Mouse (Mus musculus): Measurements from ENCODE around the gene Sulf2. TPM values are rescaled to one million over a fixed set of nuclear protein-coding genes. Genes with fewer than 3 reads are reported as not detected.

The Sulf2 gene
- polyA plus RNA-seq, 1 experiment, result 18.6 TPM

DNA sequence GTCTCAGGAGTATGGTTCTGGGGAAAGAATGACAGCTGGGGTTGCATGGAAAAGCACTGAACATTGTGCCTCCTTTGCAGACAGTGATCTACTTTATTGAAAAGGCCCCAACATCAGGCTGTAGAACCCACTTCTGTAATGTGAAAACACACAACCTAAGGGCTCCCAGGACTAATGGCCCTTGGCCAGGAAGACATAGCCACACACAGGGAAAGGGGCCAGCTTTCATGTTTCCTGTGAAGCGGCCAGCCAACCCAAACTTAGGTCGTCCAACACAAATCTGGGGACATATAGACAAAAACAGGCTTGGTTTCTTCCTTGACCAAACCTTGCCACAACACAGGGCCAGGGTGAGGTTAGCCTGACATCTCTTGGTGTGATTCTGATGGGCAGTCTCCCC, 35.5 kb downstream of the Sulf2 start:
- Histone ChIP-seq H3K4me3 (ENCODE audit: insufficient read depth, low read depth, low read length) (no peak overlapping the region), H3K27ac (ENCODE audit: insufficient read depth, low read depth, low read length) (no peak overlapping the region), H3K27me3 (replicated peaks; ENCODE audit: control insufficient read depth, insufficient read depth, low read length) (no peaks in the 10 kb centered on the region), H3K4me1 (ENCODE audit: control insufficient read depth, insufficient read depth, low read length) (no peaks in the 10 kb centered on the region; the same call in 1 of the 2 replicates), H3K36me3 (ENCODE audit: control insufficient read depth, insufficient read depth, low read length) (no peaks in the 10 kb centered on the region)
- WGBS, result 65% methylated on average over 2 of the region's 2 CpGs
- TF ChIP-seq POLR2A (IDR thresholded peaks at IDR 0.05; ENCODE audit: low read depth, low read length) (no peak), CTCF (conservative IDR thresholded peaks at IDR 0.05; ENCODE audit: insufficient read depth, insufficient read length, low read depth, low read length) (no peak)
- DNase-seq, result no peak

DNA sequence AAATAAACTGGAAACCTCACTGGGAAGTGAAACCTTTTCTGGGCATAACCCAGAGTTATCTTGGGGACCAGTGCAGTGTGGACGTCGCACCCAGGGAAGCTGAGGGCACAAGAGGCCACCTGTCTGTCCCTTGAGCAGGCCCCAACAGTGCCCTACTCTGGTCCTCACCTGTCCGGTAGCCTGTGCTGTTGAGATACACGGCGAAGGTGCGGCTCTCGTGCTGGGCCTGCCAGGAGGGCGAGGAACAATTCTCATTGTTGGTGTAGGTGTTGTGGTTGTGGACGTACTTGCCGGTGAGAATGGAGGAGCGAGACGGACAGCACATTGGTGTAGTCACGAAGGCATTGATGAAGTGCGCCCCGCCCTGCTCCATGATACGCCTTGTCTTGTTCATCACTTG, 38.8 kb downstream of the Sulf2 start:
- 94% methylated on average over 16 of the region's 16 CpGs for WGBS
- DNase-seq, result no peak
- no peaks in the 10 kb centered on the region for H3K4me1 ChIP-seq (ENCODE audit: control insufficient read depth, insufficient read depth, low read length)
- H3K36me3 ChIP-seq (ENCODE audit: control insufficient read depth, insufficient read depth, low read length), result no peaks in the 10 kb centered on the region
- no peak overlapping the region for H3K4me3 ChIP-seq (ENCODE audit: insufficient read depth, low read depth, low read length)
- TF ChIP-seq CTCF (conservative IDR thresholded peaks at IDR 0.05; ENCODE audit: insufficient read depth, insufficient read length, low read depth, low read length) (no peak), POLR2A (IDR thresholded peaks at IDR 0.05; ENCODE audit: low read depth, low read length) (no peak)
- H3K27me3 ChIP-seq (replicated peaks; ENCODE audit: control insufficient read depth, insufficient read depth, low read length), result no peaks in the 10 kb centered on the region
- H3K27ac ChIP-seq (ENCODE audit: insufficient read depth, low read depth, low read length), result no peak overlapping the region

DNA sequence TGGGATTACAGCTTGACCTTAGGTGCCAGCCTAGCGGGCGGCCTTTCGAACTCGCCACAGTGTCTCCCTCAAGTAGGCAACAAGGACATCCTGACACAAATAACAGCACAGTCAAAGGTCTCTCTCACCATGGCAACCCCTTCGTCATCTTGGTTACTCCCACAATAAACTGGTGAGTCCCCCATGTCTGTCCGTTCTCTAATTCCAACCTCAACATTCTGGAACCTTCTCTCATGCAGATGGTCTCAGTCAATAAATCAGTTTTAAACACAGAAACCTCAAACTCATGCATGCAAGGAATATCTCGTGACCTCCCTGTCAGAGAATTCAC, 39.2 kb downstream of the Sulf2 start:
- DNase-seq, result no peak

DNA sequence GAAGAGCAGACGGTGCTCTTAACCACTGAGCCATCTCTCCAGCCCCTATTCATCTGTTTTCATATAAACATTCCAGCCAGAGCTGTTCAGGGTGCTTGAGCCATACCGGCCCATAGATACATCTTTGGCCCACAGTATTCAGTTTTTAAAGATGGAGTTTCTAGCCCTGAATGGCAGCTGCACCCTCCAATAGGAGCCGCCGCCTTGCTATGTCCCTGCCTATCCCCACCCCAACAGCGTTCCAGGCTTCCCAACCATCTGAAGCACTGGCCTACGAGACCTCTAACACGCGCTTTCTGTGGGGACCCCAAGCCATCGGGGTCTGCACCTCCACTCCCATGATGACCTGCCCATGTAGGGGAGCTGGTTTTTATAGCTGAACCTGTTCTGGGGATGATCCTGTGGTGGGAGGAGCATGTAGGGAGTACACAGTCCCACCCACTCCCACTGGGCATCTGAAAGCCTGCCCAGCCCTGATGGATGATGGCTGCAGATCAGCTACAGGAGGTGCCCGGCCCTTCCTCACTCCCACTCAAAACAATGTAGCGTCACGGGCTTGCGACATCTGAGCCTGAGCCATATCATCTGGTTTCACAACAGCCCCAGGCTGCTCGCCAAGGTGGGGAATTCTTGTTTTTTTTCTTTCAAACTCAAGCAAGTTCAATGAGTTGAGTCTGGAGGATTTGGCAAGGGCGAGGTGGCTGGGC, 39.7 kb downstream of the Sulf2 start:
- no peaks in the 10 kb centered on the region for H3K4me1 ChIP-seq (ENCODE audit: control insufficient read depth, insufficient read depth, low read length)
- H3K27me3 ChIP-seq (replicated peaks; ENCODE audit: control insufficient read depth, insufficient read depth, low read length), result no peaks in the 10 kb centered on the region
- H3K36me3 ChIP-seq (ENCODE audit: control insufficient read depth, insufficient read depth, low read length), result no peaks in the 10 kb centered on the region
- DNase-seq, result peak; percentile 81
- WGBS, result 62% methylated on average over 15 of the region's 15 CpGs
- H3K4me3 ChIP-seq (ENCODE audit: insufficient read depth, low read depth, low read length), result no peak overlapping the region
- TF ChIP-seq POLR2A (IDR thresholded peaks at IDR 0.05; ENCODE audit: low read depth, low read length) (no peak), CTCF (conservative IDR thresholded peaks at IDR 0.05; ENCODE audit: insufficient read depth, insufficient read length, low read depth, low read length) (no peak)
- H3K27ac ChIP-seq (ENCODE audit: insufficient read depth, low read depth, low read length), result no peak overlapping the region

More for the DNA sequence above, 39.2 kb downstream of the Sulf2 start:
- Histone ChIP-seq H3K4me1 (ENCODE audit: control insufficient read depth, insufficient read depth, low read length) (no peaks in the 10 kb centered on the region), H3K4me3 (ENCODE audit: insufficient read depth, low read depth, low read length) (no peak overlapping the region), H3K36me3 (ENCODE audit: control insufficient read depth, insufficient read depth, low read length) (no peaks in the 10 kb centered on the region), H3K27ac (ENCODE audit: insufficient read depth, low read depth, low read length) (no peak overlapping the region), H3K27me3 (replicated peaks; ENCODE audit: control insufficient read depth, insufficient read depth, low read length) (no peaks in the 10 kb centered on the region)
- 58% methylated on average over 7 of the region's 7 CpGs for WGBS
- no peak for TF ChIP-seq POLR2A (IDR thresholded peaks at IDR 0.05; ENCODE audit: low read depth, low read length)
- TF ChIP-seq CTCF (conservative IDR thresholded peaks at IDR 0.05; ENCODE audit: insufficient read depth, insufficient read length, low read depth, low read length), result no peak

DNA sequence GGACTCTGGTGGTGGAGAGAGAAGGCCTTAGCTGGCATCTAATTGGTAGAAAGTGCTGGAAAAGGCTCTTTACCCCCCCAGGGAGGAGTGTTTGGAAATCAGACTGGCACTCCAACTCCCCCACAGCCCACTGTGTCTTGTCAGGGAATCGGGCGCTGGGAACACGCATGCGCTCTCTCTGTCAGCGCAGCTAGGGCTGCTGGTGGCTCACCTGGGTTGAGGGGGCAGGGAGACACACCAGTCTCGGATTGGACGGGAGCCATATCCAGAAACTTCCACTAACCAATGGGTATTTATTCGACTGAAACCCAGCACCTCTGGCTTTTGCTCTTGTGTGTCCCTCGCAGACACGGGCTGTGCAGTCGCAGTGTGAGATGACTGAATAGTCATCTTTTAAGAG, 42.5 kb downstream of the Sulf2 start:
- no peaks in the 10 kb centered on the region for H3K4me1 ChIP-seq (ENCODE audit: control insufficient read depth, insufficient read depth, low read length)
- H3K27ac ChIP-seq (ENCODE audit: insufficient read depth, low read depth, low read length), result no peak overlapping the region
- TF ChIP-seq POLR2A (IDR thresholded peaks at IDR 0.05; ENCODE audit: low read depth, low read length), result no peak
- no peak for TF ChIP-seq CTCF (conservative IDR thresholded peaks at IDR 0.05; ENCODE audit: insufficient read depth, insufficient read length, low read depth, low read length)
- no peaks in the 10 kb centered on the region for H3K27me3 ChIP-seq (replicated peaks; ENCODE audit: control insufficient read depth, insufficient read depth, low read length)
- WGBS, result 86% methylated on average over 11 of the region's 11 CpGs
- no peaks in the 10 kb centered on the region for H3K36me3 ChIP-seq (ENCODE audit: control insufficient read depth, insufficient read depth, low read length)
- no peak overlapping the region for H3K4me3 ChIP-seq (ENCODE audit: insufficient read depth, low read depth, low read length)
- no peak for DNase-seq

DNA sequence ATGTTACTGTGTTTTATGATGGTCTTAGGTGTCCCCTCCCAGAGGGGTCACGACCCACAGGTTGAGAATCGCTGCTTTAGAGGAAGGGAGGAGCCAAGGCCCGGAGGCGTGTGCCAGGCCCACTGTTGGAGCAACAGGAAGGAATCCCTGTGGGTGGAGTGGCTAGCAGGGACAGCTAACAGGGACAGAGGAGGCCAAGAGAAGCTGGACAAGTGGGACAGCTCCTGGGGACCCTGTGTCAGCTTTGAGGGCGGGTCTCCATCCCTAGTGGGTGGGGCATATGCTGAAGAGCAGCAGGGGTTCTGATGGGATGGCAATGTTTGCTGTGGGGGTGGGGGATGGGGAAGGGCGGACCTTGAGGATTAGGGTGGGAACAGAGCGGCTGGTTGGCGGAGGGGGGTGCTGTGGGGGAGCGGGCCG, 43.6 kb downstream of the Sulf2 start:
- 62% methylated on average over 10 of the region's 10 CpGs for WGBS
- TF ChIP-seq POLR2A (IDR thresholded peaks at IDR 0.05; ENCODE audit: low read depth, low read length), result no peak
- TF ChIP-seq CTCF (conservative IDR thresholded peaks at IDR 0.05; ENCODE audit: insufficient read depth, insufficient read length, low read depth, low read length), result no peak
- peak; percentile 73 for DNase-seq

DNA sequence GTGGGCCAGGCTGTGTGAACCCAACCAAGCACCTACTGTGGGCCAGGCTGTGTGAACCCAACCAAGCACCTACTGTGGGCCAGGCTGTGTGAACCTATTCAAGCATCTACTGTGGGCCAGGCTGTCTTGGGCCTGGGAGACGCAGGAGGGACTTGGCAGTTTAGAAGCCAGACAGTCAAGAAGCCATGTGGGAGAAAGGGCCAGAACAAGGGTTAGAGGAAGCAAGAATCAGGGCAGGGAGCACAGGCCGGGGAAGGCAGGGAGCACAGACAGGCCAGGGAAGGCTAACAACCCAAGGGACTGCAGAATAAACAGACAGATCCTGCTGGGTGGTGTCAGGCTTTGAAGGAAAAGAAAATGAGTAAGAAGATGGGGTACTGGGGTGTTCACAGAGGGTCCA, 44.2 kb downstream of the Sulf2 start:
- no peaks in the 10 kb centered on the region for H3K27me3 ChIP-seq (replicated peaks; ENCODE audit: control insufficient read depth, insufficient read depth, low read length)
- H3K27ac ChIP-seq (ENCODE audit: insufficient read depth, low read depth, low read length), result no peak overlapping the region
- TF ChIP-seq CTCF (conservative IDR thresholded peaks at IDR 0.05; ENCODE audit: insufficient read depth, insufficient read length, low read depth, low read length) (no peak), POLR2A (IDR thresholded peaks at IDR 0.05; ENCODE audit: low read depth, low read length) (no peak)
- DNase-seq, result peak; percentile 51
- no peaks in the 10 kb centered on the region for H3K36me3 ChIP-seq (ENCODE audit: control insufficient read depth, insufficient read depth, low read length)
- H3K4me3 ChIP-seq (ENCODE audit: insufficient read depth, low read depth, low read length), result no peak overlapping the region
- 63% methylated on average over 2 of the region's 2 CpGs for WGBS
- H3K4me1 ChIP-seq (ENCODE audit: control insufficient read depth, insufficient read depth, low read length), result no peaks in the 10 kb centered on the region

More for the DNA sequence above, 43.6 kb downstream of the Sulf2 start:
- Histone ChIP-seq H3K27ac (ENCODE audit: insufficient read depth, low read depth, low read length) (no peak overlapping the region), H3K4me1 (ENCODE audit: control insufficient read depth, insufficient read depth, low read length) (no peaks in the 10 kb centered on the region), H3K27me3 (replicated peaks; ENCODE audit: control insufficient read depth, insufficient read depth, low read length) (no peaks in the 10 kb centered on the region), H3K4me3 (ENCODE audit: insufficient read depth, low read depth, low read length) (no peak overlapping the region), H3K36me3 (ENCODE audit: control insufficient read depth, insufficient read depth, low read length) (no peaks in the 10 kb centered on the region)
